Mouse (Mus musculus): ENCODE results near the gene Elmsan1. TPM values are rescaled to one million over a fixed set of nuclear protein-coding genes. Genes with fewer than 3 reads are reported as not detected.

The Elmsan1 gene
- total RNA-seq, 1 experiment = 9.6 TPM

GRCm38 (mm10) chr12:84160491-84160890 is 58.2 kb downstream of the Elmsan1 start:
- Histone ChIP-seq H3K36me3 (ENCODE audit: control insufficient read depth, insufficient read depth, low read length, poor library complexity, severe bottlenecking) (peaks cover 48% of the 10 kb centered on the region), H3K9me3 (ENCODE audit: control insufficient read depth, insufficient read depth, low read depth, low read length) (no peaks in the 10 kb centered on the region), H3K27ac (ENCODE audit: insufficient read depth, low read depth, low read length, poor library complexity, severe bottlenecking) (no peak overlapping the region), H3K4me3 (ENCODE audit: insufficient read depth in 1 of 2, low read depth in 1 of 2, low read length in 2 of 2, poor library complexity in 1 of 2, severe bottlenecking in 1 of 2) (no peak overlapping the region), H3K9ac (ENCODE audit: insufficient read depth, low read depth, low read length, poor library complexity, severe bottlenecking) (no peak overlapping the region), H3K4me1 (ENCODE audit: control insufficient read depth in 2 of 2, insufficient read depth in 2 of 2, low read length in 2 of 2, poor library complexity in 1 of 2) (peaks cover 2 to 5% of the 10 kb centered on the region in 2 experiments; a peak in 2 of 4 replicates)
- no peak for TF ChIP-seq ZNF384 (IDR thresholded peaks at IDR 0.05; ENCODE audit: low read depth, low read length)
- TF ChIP-seq HCFC1 (IDR thresholded peaks at IDR 0.05; ENCODE audit: borderline replicate concordance, insufficient read depth, low read length) = no peak
- no peak for TF ChIP-seq ZC3H11A (IDR thresholded peaks at IDR 0.05; ENCODE audit: borderline replicate concordance, low read depth, low read length)
- TF ChIP-seq CHD2 (IDR thresholded peaks at IDR 0.05; ENCODE audit: low read depth, low read length) = no peak
- TF ChIP-seq MAFK (IDR thresholded peaks at IDR 0.05; ENCODE audit: insufficient read depth, low read depth, low read length) = no peak
- DNase-seq (ENCODE audit: low read depth, low spot score) = no peak
- in situ Hi-C loops (cut with MboI; ENCODE audit: low sequenced_read_pairs in 2 of 2, unreplicated experiment in 2 of 2) = loop anchor here in 1 of 2 experiments (10.0 kb wide), 1 partner anchor 94 kb away; no protein-coding TSS in a partner anchor

GRCm38 (mm10) chr12:84158156-84158555 is 60.5 kb downstream of the Elmsan1 start:
- DNase-seq (ENCODE audit: low read depth, low spot score) = no peak
- in situ Hi-C loops (cut with MboI; ENCODE audit: low sequenced_read_pairs in 2 of 2, unreplicated experiment in 2 of 2) = no loop called here
- Histone ChIP-seq H3K27ac (ENCODE audit: insufficient read depth, low read depth, low read length, poor library complexity, severe bottlenecking) (no peak overlapping the region), H3K4me1 (ENCODE audit: control insufficient read depth in 2 of 2, insufficient read depth in 2 of 2, low read length in 2 of 2, poor library complexity in 1 of 2) (peaks cover 0 to 8% of the 10 kb centered on the region in 2 experiments; a peak in 1 of 4 replicates), H3K9ac (ENCODE audit: insufficient read depth, low read depth, low read length, poor library complexity, severe bottlenecking) (no peak overlapping the region), H3K4me3 (ENCODE audit: insufficient read depth in 1 of 2, low read depth in 1 of 2, low read length in 2 of 2, poor library complexity in 1 of 2, severe bottlenecking in 1 of 2) (no peak overlapping the region), H3K36me3 (ENCODE audit: control insufficient read depth, insufficient read depth, low read length, poor library complexity, severe bottlenecking) (peaks cover 59% of the 10 kb centered on the region), H3K9me3 (ENCODE audit: control insufficient read depth, insufficient read depth, low read depth, low read length) (no peaks in the 10 kb centered on the region)
- TF ChIP-seq ZNF384 (IDR thresholded peaks at IDR 0.05; ENCODE audit: low read depth, low read length) (no peak), CHD2 (IDR thresholded peaks at IDR 0.05; ENCODE audit: low read depth, low read length) (no peak), MAFK (IDR thresholded peaks at IDR 0.05; ENCODE audit: insufficient read depth, low read depth, low read length) (no peak), ZC3H11A (IDR thresholded peaks at IDR 0.05; ENCODE audit: borderline replicate concordance, low read depth, low read length) (no peak)

DNA sequence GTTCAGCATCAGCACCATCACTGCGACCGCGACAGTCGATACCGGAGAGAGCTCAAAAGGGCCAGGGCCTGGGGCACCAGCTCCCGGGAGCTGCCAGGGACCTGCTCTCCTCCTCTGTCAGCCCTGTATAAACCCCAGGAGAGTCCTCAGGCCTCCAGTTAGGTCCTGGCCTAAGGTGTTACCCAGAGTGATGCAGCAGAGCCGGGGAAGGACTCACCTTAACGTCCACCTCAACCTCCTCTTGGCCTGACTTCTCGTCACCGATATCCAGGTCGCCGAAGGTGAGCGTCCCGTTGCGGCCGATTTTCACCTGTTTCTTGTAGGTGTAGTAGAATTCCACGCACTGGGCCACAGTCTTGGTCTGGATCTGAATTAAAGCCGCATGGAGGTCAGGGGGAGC is 62.5 kb downstream of the Elmsan1 start:
- Histone ChIP-seq H3K36me3 (ENCODE audit: control insufficient read depth, insufficient read depth, low read length, poor library complexity, severe bottlenecking) (peaks cover 63% of the 10 kb centered on the region), H3K4me3 (ENCODE audit: insufficient read depth in 1 of 2, low read depth in 1 of 2, low read length in 2 of 2, poor library complexity in 1 of 2, severe bottlenecking in 1 of 2) (no peak overlapping the region), H3K9ac (ENCODE audit: insufficient read depth, low read depth, low read length, poor library complexity, severe bottlenecking) (no peak overlapping the region), H3K9me3 (ENCODE audit: control insufficient read depth, insufficient read depth, low read depth, low read length) (no peaks in the 10 kb centered on the region), H3K27ac (ENCODE audit: insufficient read depth, low read depth, low read length, poor library complexity, severe bottlenecking) (no peak overlapping the region), H3K4me1 (ENCODE audit: control insufficient read depth in 2 of 2, insufficient read depth in 2 of 2, low read length in 2 of 2, poor library complexity in 1 of 2) (peaks cover 0 to 10% of the 10 kb centered on the region in 2 experiments; a peak in 1 of 4 replicates)
- in situ Hi-C loops (cut with MboI; ENCODE audit: low sequenced_read_pairs in 2 of 2, unreplicated experiment in 2 of 2) = no loop called here
- no peak for TF ChIP-seq CHD2 (IDR thresholded peaks at IDR 0.05; ENCODE audit: low read depth, low read length)
- no peak for TF ChIP-seq ZC3H11A (IDR thresholded peaks at IDR 0.05; ENCODE audit: borderline replicate concordance, low read depth, low read length)
- DNase-seq (ENCODE audit: low read depth, low spot score) = no peak

- Histone ChIP-seq H3K9me3 (ENCODE audit: control insufficient read depth, insufficient read depth, low read depth, low read length) (no peaks in the 10 kb centered on the region), H3K27ac (ENCODE audit: insufficient read depth, low read depth, low read length, poor library complexity, severe bottlenecking) (no peak overlapping the region), H3K36me3 (ENCODE audit: control insufficient read depth, insufficient read depth, low read length, poor library complexity, severe bottlenecking) (peaks cover 62% of the 10 kb centered on the region), H3K4me3 (ENCODE audit: insufficient read depth in 1 of 2, low read depth in 1 of 2, low read length in 2 of 2, poor library complexity in 1 of 2, severe bottlenecking in 1 of 2) (no peak overlapping the region), H3K9ac (ENCODE audit: insufficient read depth, low read depth, low read length, poor library complexity, severe bottlenecking) (no peak overlapping the region), H3K4me1 (ENCODE audit: control insufficient read depth in 2 of 2, insufficient read depth in 2 of 2, low read length in 2 of 2, poor library complexity in 1 of 2) (peaks cover 0 to 10% of the 10 kb centered on the region in 2 experiments; a peak in 1 of 4 replicates)
- in situ Hi-C loops (cut with MboI; ENCODE audit: low sequenced_read_pairs in 2 of 2, unreplicated experiment in 2 of 2) = no loop called here
- DNase-seq (ENCODE audit: low read depth, low spot score) = no peak
- TF ChIP-seq HCFC1 (IDR thresholded peaks at IDR 0.05; ENCODE audit: borderline replicate concordance, insufficient read depth, low read length) = no peak
- no peak for TF ChIP-seq ZC3H11A (IDR thresholded peaks at IDR 0.05; ENCODE audit: borderline replicate concordance, low read depth, low read length)
- TF ChIP-seq CHD2 (IDR thresholded peaks at IDR 0.05; ENCODE audit: low read depth, low read length) = no peak
- no peak for TF ChIP-seq ZNF384 (IDR thresholded peaks at IDR 0.05; ENCODE audit: low read depth, low read length)
- no peak for TF ChIP-seq MAFK (IDR thresholded peaks at IDR 0.05; ENCODE audit: insufficient read depth, low read depth, low read length)
Observed at GRCm38 (mm10) chr12:84155523-84155871, 63.2 kb downstream of the Elmsan1 start.

Measured in ES-E14 (cell line).